Mouse (Mus musculus) E14TG2a.4 (cell line): ENCODE results near the gene Csmd2.

Experiments used
- CTCF ChIP-seq: conservative IDR thresholded peaks from 2 replicates; pipeline ENCODE4 v1.5.1; 2014; ENCODE audit warnings: low read length
- NANOG ChIP-seq: IDR thresholded peaks from 2 replicates; pipeline ENCODE4 v1.6.1; 2014; ENCODE audit warnings: borderline replicate concordance, low read length, mixed read lengths
- POU5F1 ChIP-seq: IDR thresholded peaks from 2 replicates; pipeline ENCODE4 v1.6.1; 2014; ENCODE audit warnings: low read length, borderline replicate concordance

- TF ChIP-seq CTCF (no peak), POU5F1 (no peak), NANOG (no peak)
Observed at GRCm38 (mm10) chr4:128004797-128005452, 17.3 kb downstream of the Csmd2 start.
